Mouse (Mus musculus) spleen, adult 2 months (tissue): ENCODE measurements around the gene Caln1. TPM values are rescaled to one million over a fixed set of nuclear protein-coding genes. Genes with fewer than 3 reads are reported as not detected.

ENCODE experiments used
- DNase-seq, 2 experiments: peaks; one replicate each; pipeline versions ENCODE4 v3.0.0 to v3.0.0-alpha.2; 2012 to 2021; ENCODE audit warnings: low spot score in 2 of 2, low read depth in 1 of 2
- H3K27ac ChIP-seq: fragments of 200-500 bp; 2 replicates; pipeline ENCODE4 v1.5.1; 2012; ENCODE audit warnings: low read length, inconsistent platforms; ENCODE audit not compliant: insufficient read depth
- H3K27me3 ChIP-seq: fragments of 200-500 bp; 2 replicates; pipeline ENCODE4 v1.6.1; 2012; ENCODE audit warnings: mild to moderate bottlenecking, moderate library complexity, low read length, inconsistent platforms; ENCODE audit not compliant: control insufficient read depth, insufficient read depth
- H3K36me3 ChIP-seq: fragments of 200-500 bp; 2 replicates; pipeline ENCODE4 v1.6.1; 2012; ENCODE audit warnings: mild to moderate bottlenecking, low read length, inconsistent platforms; ENCODE audit not compliant: control insufficient read depth, insufficient read depth
- H3K4me1 ChIP-seq: fragments of 200-500 bp; 2 replicates; pipeline ENCODE4 v1.6.1; 2011; ENCODE audit warnings: inconsistent platforms; ENCODE audit not compliant: control insufficient read depth, insufficient read depth, insufficient read length
- H3K4me3 ChIP-seq: fragments of 200-500 bp; 2 replicates; pipeline ENCODE4 v1.5.1; 2011; ENCODE audit warnings: mild to moderate bottlenecking, inconsistent platforms; ENCODE audit not compliant: insufficient read depth, insufficient read length; ENCODE audit errors: extremely low read depth
- CTCF ChIP-seq: fragments of 200-500 bp; IDR thresholded peaks from 2 replicates; pipeline ENCODE4 v1.5.1; 2011; ENCODE audit warnings: mild to moderate bottlenecking, inconsistent platforms; ENCODE audit not compliant: insufficient read depth, insufficient read length, insufficient replicate concordance; ENCODE audit errors: extremely low read depth
- POLR2A ChIP-seq: fragments of 200-500 bp; IDR thresholded peaks from 2 replicates; pipeline ENCODE4 v1.6.1; 2011; ENCODE audit warnings: low read depth, low read length, inconsistent platforms
- WGBS: fragments of 180-500 bp; shearing (Covaris S2); methylation state at CpG from one replicate; pipeline ENCODE4 v1.1.7; 2018; 5-methylcytosine and 5-hydroxymethylcytosine counted together
- polyA plus RNA-seq: library from polyadenylated mRNA; depleted of rRNA; stranded (reverse); fragments of >200 nt; gene quantifications from 2 replicates; pipeline ENCODE4 v1.2.3, GENCODE M21; 2012

Caln1 gene
- polyA plus RNA-seq, 1 experiment, result not detected

GRCm38 (mm10) chr5:130715181-130715580, 345.9 kb downstream of the Caln1 start:
- no peaks in the 10 kb centered on the region for H3K27me3 ChIP-seq
- TF ChIP-seq CTCF, result no peak
- no peak for TF ChIP-seq POLR2A
- WGBS, result 80% methylated on average over 4 of the region's 4 CpGs
- no peak for DNase-seq
- H3K27ac ChIP-seq, result no peak overlapping the region
- no peak overlapping the region for H3K4me3 ChIP-seq
- H3K36me3 ChIP-seq, result no peaks in the 10 kb centered on the region
- H3K4me1 ChIP-seq, result no peaks in the 10 kb centered on the region

- no peaks in the 10 kb centered on the region for H3K4me1 ChIP-seq
- no peaks in the 10 kb centered on the region for H3K27me3 ChIP-seq
- no peak for TF ChIP-seq CTCF
- TF ChIP-seq POLR2A, result no peak
- no peak for DNase-seq
- H3K36me3 ChIP-seq, result no peaks in the 10 kb centered on the region
- 60% methylated on average over 9 of the region's 9 CpGs for WGBS
- no peak overlapping the region for H3K4me3 ChIP-seq
- H3K27ac ChIP-seq, result no peak overlapping the region
Measured at GRCm38 (mm10) chr5:130718385-130718784, 349.1 kb downstream of the Caln1 start.

- Histone ChIP-seq H3K27ac (no peak overlapping the region), H3K36me3 (no peaks in the 10 kb centered on the region), H3K4me1 (no peaks in the 10 kb centered on the region), H3K27me3 (no peaks in the 10 kb centered on the region), H3K4me3 (no peak overlapping the region)
- no peak for TF ChIP-seq POLR2A
- no peak for TF ChIP-seq CTCF
- no peak for DNase-seq
- WGBS, result 88% methylated on average over 13 of the region's 13 CpGs
Measured at GRCm38 (mm10) chr5:130742171-130742570, 372.9 kb downstream of the Caln1 start.

- no peaks in the 10 kb centered on the region for H3K27me3 ChIP-seq
- TF ChIP-seq POLR2A (no peak), CTCF (no peak)
- no peaks in the 10 kb centered on the region for H3K36me3 ChIP-seq
- 83% methylated on average over 3 of the region's 3 CpGs for WGBS
- H3K27ac ChIP-seq, result no peak overlapping the region
- H3K4me3 ChIP-seq, result no peak overlapping the region
- no peak for DNase-seq
- H3K4me1 ChIP-seq, result no peaks in the 10 kb centered on the region
Measured at GRCm38 (mm10) chr5:130757517-130757916, 388.3 kb downstream of the Caln1 start.

GRCm38 (mm10) chr5:130765784-130766183, 396.5 kb downstream of the Caln1 start:
- TF ChIP-seq CTCF (no peak), POLR2A (no peak)
- 89% methylated on average over 6 of the region's 6 CpGs for WGBS
- Histone ChIP-seq H3K27ac (no peak overlapping the region), H3K4me1 (no peaks in the 10 kb centered on the region), H3K4me3 (no peak overlapping the region), H3K27me3 (no peaks in the 10 kb centered on the region), H3K36me3 (no peaks in the 10 kb centered on the region)
- no peak for DNase-seq

GRCm38 (mm10) chr5:130771061-130771741, 401.9 kb downstream of the Caln1 start:
- no peaks in the 10 kb centered on the region for H3K4me1 ChIP-seq
- DNase-seq, result no peak
- no peaks in the 10 kb centered on the region for H3K27me3 ChIP-seq
- WGBS, result 81% methylated on average over 5 of the region's 5 CpGs
- no peaks in the 10 kb centered on the region for H3K36me3 ChIP-seq
- H3K27ac ChIP-seq, result no peak overlapping the region
- H3K4me3 ChIP-seq, result no peak overlapping the region
- TF ChIP-seq CTCF (no peak), POLR2A (no peak)

- no peaks in the 10 kb centered on the region for H3K4me1 ChIP-seq
- DNase-seq, result no peak
- no peaks in the 10 kb centered on the region for H3K27me3 ChIP-seq
- WGBS, result 90% methylated on average over 6 of the region's 6 CpGs
- no peak overlapping the region for H3K27ac ChIP-seq
- no peaks in the 10 kb centered on the region for H3K36me3 ChIP-seq
- H3K4me3 ChIP-seq, result no peak overlapping the region
- no peak for TF ChIP-seq CTCF
- TF ChIP-seq POLR2A, result no peak
Measured at GRCm38 (mm10) chr5:130772491-130772890, 403.2 kb downstream of the Caln1 start.

GRCm38 (mm10) chr5:130774946-130775345, 405.7 kb downstream of the Caln1 start:
- WGBS, result 96% methylated on average over 3 of the region's 3 CpGs
- Histone ChIP-seq H3K4me1 (no peaks in the 10 kb centered on the region), H3K27ac (no peak overlapping the region), H3K27me3 (no peaks in the 10 kb centered on the region), H3K4me3 (no peak overlapping the region), H3K36me3 (no peaks in the 10 kb centered on the region)
- no peak for DNase-seq
- TF ChIP-seq POLR2A (no peak), CTCF (no peak)
